Mouse (Mus musculus): Measurements from ENCODE around the gene Cst6. TPM values are rescaled to one million over a fixed set of nuclear protein-coding genes. Genes with fewer than 3 reads are reported as not detected.

The Cst6 gene
- polyA plus RNA-seq, 2 experiments from 2014 or later: 7.8 to 7.9 TPM

GRCm38 (mm10) chr19:5348526-5349501, 560 bp downstream of the Cst6 start:
- peak; percentile 65 for ATAC-seq

GRCm38 (mm10) chr19:5348064-5348463, 1.3 kb downstream of the Cst6 start:
- ATAC-seq: no peak

- ATAC-seq: no peak
Observed at GRCm38 (mm10) chr19:5345297-5346131, 3.9 kb downstream of the Cst6 start.

- no peak for ATAC-seq
Observed at GRCm38 (mm10) chr19:5341360-5341759, 8.0 kb downstream of the Cst6 start.

GRCm38 (mm10) chr19:5337975-5338374, 11.4 kb downstream of the Cst6 start:
- no peak for ATAC-seq

GRCm38 (mm10) chr19:5335441-5335840, 13.9 kb downstream of the Cst6 start, which contains the start of gene Catsper1:
TSS of gene Catsper1 (plus strand) at chr19:5335741.
- no peak for ATAC-seq

- no peak for ATAC-seq
Observed at GRCm38 (mm10) chr19:5334741-5335140, 14.6 kb downstream of the Cst6 start.

GRCm38 (mm10) chr19:5327970-5328369, 21.4 kb downstream of the Cst6 start:
- ATAC-seq: no peak

- peak; percentile 19 for ATAC-seq
Observed at GRCm38 (mm10) chr19:5323801-5324200, 25.6 kb downstream of the Cst6 start.

GRCm38 (mm10) chr19:5313189-5313588, 36.2 kb downstream of the Cst6 start:
- ATAC-seq: no peak

GRCm38 (mm10) chr19:5309025-5309424, 40.3 kb downstream of the Cst6 start:
- no peak for ATAC-seq

- no peak for ATAC-seq
Observed at GRCm38 (mm10) chr19:5306968-5307734, 42.2 kb downstream of the Cst6 start.

- no peak for ATAC-seq
Observed at GRCm38 (mm10) chr19:5306279-5306678, 43.1 kb downstream of the Cst6 start.

GRCm38 (mm10) chr19:5302455-5302854, 46.9 kb downstream of the Cst6 start:
- peak; percentile 65 for ATAC-seq

GRCm38 (mm10) chr19:5300588-5300987, 48.8 kb downstream of the Cst6 start:
- ATAC-seq: no peak

GRCm38 (mm10) chr19:5297903-5298800, 51.2 kb downstream of the Cst6 start, which contains the start of gene Gal3st3:
TSS of gene Gal3st3 (plus strand) at chr19:5298331.
- no peak for ATAC-seq

GRCm38 (mm10) chr19:5296630-5297029, 52.7 kb downstream of the Cst6 start:
- no peak for ATAC-seq

GRCm38 (mm10) chr19:5295736-5296075, 53.7 kb downstream of the Cst6 start:
- ATAC-seq: peak; percentile 3

GRCm38 (mm10) chr19:5294972-5295735, 54.2 kb downstream of the Cst6 start, which contains the start of gene Sf3b2:
TSS of gene Sf3b2 (minus strand) at chr19:5295455.
- ATAC-seq: peak; percentile 97
